Mouse (Mus musculus) limb, embryonic 14.5 days (tissue): ENCODE data around the gene Comp. TPM values are rescaled to one million over a fixed set of nuclear protein-coding genes. Genes with fewer than 3 reads are reported as not detected.
A peak's percentile ranks its signal among the peaks of the same experiment; 100 is the strongest.

ENCODE experiments used
- ATAC-seq: fragments of 200-750 bp; cut with Nextera tagmentation; 2 replicates; pipeline ENCODE4 v1.8.0; 2017; ENCODE audit warnings: low read depth, moderate number of reproducible peaks, moderate TSS enrichment; ENCODE audit not compliant: low FRiP score
- DNase-seq: peaks from one replicate; pipeline ENCODE4 v3.0.0-alpha.2; 2015; ENCODE audit warnings: low spot score
- H3K27ac ChIP-seq: fragments of 300-500 bp; sonication (generic); replicated peaks from 2 replicates; pipeline ENCODE4 v1.5.1; 2014; ENCODE audit warnings: low read depth, mild to moderate bottlenecking, low read length, moderate library complexity, mixed read lengths
- H3K27me3 ChIP-seq: fragments of 300-500 bp; sonication (generic); 2 replicates; pipeline ENCODE4 v1.6.1; 2014; ENCODE audit warnings: low read length, mixed read lengths; ENCODE audit not compliant: control insufficient read depth, insufficient read depth
- H3K36me3 ChIP-seq: fragments of 300-500 bp; sonication (generic); 2 replicates; pipeline ENCODE4 v1.6.1; 2014; ENCODE audit warnings: mild to moderate bottlenecking, low read length, moderate library complexity, mixed read lengths; ENCODE audit not compliant: control insufficient read depth, insufficient read depth
- H3K4me1 ChIP-seq: fragments of 300-500 bp; sonication (generic); 2 replicates; pipeline ENCODE4 v1.6.1; 2014; ENCODE audit warnings: antibody characterized with exemption, low read length, mixed read lengths; ENCODE audit not compliant: control insufficient read depth, insufficient read depth
- H3K4me2 ChIP-seq: fragments of 300-500 bp; sonication (generic); replicated peaks from 2 replicates; pipeline ENCODE4 v1.6.1; 2014; ENCODE audit warnings: low read depth, mild to moderate bottlenecking, low read length, moderate library complexity; ENCODE audit not compliant: severe bottlenecking
- H3K4me3 ChIP-seq: fragments of 300-500 bp; sonication (generic); replicated peaks from 2 replicates; pipeline ENCODE4 v1.5.1; 2014; ENCODE audit warnings: low read length
- H3K9ac ChIP-seq: fragments of 300-500 bp; sonication (generic); 2 replicates; pipeline ENCODE4 v1.6.1; 2014; ENCODE audit warnings: mild to moderate bottlenecking, low read depth, low read length, moderate library complexity; ENCODE audit not compliant: severe bottlenecking
- H3K9me3 ChIP-seq: fragments of 300-500 bp; sonication (generic); 2 replicates; pipeline ENCODE4 v1.6.1; 2016; ENCODE audit warnings: low read length; ENCODE audit not compliant: control insufficient read depth
- POLR2A ChIP-seq: fragments of 200-500 bp; IDR thresholded peaks from 2 replicates; pipeline ENCODE4 v1.8.0; 2012; ENCODE audit warnings: inconsistent platforms, mild to moderate bottlenecking, moderate library complexity, borderline replicate concordance; ENCODE audit not compliant: insufficient read depth, insufficient read length; ENCODE audit errors: extremely low read depth
- WGBS: fragments of 180-500 bp; shearing (Covaris S2); extraction: QIAGEN DNeasy Blood & Tissue Kit; methylation state at CpG from one replicate; pipeline ENCODE4 v1.1.7; 2014; 5-methylcytosine and 5-hydroxymethylcytosine counted together
- polyA plus RNA-seq, 2 experiments: library from polyadenylated mRNA; depleted of rRNA in 1 of 2; stranded (reverse) in 1 of 2; unstranded in 1 of 2; fragments of >200 nt; fragmentation: Nextera tagmentation in 1 of 2; extraction: Ambion mirVana in 1 of 2; gene quantifications; 2 replicates each; pipeline versions ENCODE4 v1.2.1 to v1.2.3; 2012 to 2014

The Comp gene
- polyA plus RNA-seq, 2 experiments: 46.3 to 136 TPM

DNA sequence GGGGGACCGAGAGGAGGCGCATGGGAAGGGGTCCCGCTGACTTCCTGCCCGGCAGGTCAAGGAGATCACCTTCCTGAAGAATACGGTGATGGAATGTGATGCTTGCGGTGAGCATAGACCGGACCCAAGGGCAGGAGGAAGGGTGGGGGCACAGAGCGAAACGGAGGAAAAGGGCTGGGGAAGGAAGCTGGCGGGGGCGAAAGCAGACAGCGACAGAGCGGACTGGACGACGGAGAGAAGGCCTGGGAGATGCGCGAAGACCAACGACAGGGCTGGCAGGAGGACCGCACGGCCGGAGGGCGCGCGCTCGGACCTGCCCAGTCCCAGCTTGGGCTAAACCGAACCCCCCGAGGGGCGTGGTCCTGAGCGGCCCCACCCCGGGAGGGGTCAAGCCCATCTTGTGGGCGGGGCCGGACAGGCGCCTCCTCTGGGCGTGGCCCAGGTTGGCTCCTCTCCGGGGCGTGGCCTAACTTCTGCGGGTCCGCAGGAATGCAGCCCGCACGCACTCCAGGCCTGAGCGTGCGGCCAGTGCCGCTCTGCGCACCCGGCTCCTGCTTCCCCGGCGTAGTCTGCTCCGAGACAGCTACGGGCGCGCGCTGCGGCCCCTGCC lies 1.1 kb downstream of the Comp start:
- H3K36me3 ChIP-seq: no peaks in the 10 kb centered on the region
- H3K4me2 ChIP-seq: peak overlapping the region; percentile 49
- H3K9me3 ChIP-seq: no peaks in the 10 kb centered on the region
- H3K4me1 ChIP-seq: peaks cover 36% of the 10 kb centered on the region
- WGBS: 2% methylated on average over 42 of the region's 53 CpGs
- H3K4me3 ChIP-seq: peak overlapping the region; percentile 38
- TF ChIP-seq POLR2A: no peak
- ATAC-seq: peak; percentile 66
- H3K27ac ChIP-seq: no peak overlapping the region
- peak; percentile 72 for DNase-seq
- H3K27me3 ChIP-seq: peaks cover 59% of the 10 kb centered on the region
- peak overlapping the region; percentile 18; the same call in 1 of the 2 replicates for H3K9ac ChIP-seq

DNA sequence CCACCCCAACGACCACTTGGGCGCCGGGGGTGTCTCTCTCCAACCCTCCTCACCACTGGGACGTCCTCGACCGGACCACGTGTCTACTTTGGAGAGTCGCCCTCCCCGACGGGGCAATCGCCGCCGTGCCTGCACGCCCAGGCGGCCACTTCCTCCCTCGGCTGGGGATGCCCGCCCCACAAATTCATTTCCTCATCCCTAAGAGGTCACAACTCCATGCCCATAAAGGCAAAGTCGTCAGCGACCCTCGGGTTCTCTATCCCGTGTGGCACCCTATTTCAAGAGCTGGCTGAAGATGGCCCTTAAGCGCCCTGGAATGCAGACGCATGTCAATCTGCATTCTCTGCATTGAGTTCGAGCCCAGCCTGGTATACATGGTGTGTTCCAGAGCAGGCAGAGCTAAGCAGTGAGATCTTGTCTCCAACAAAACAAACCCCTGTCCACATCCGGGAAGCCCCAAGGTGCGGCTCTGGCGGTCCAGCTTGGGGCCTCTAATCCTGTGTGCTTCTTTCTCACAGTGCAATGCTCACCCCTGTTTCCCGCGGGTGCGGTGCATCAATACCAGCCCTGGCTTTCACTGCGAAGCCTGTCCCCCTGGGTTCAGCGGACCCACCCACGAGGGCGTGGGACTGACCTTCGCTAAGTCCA lies 2.0 kb downstream of the Comp start:
- 8% methylated on average over 35 of the region's 35 CpGs for WGBS
- Histone ChIP-seq H3K36me3 (no peaks in the 10 kb centered on the region), H3K9me3 (no peaks in the 10 kb centered on the region), H3K4me3 (peak overlapping the region; percentile 38), H3K27ac (no peak overlapping the region), H3K4me1 (peaks cover 36% of the 10 kb centered on the region), H3K4me2 (peak overlapping the region; percentile 49), H3K27me3 (peaks cover 59% of the 10 kb centered on the region), H3K9ac (no peak overlapping the region)
- no peak for ATAC-seq
- DNase-seq: no peak
- no peak for TF ChIP-seq POLR2A

DNA sequence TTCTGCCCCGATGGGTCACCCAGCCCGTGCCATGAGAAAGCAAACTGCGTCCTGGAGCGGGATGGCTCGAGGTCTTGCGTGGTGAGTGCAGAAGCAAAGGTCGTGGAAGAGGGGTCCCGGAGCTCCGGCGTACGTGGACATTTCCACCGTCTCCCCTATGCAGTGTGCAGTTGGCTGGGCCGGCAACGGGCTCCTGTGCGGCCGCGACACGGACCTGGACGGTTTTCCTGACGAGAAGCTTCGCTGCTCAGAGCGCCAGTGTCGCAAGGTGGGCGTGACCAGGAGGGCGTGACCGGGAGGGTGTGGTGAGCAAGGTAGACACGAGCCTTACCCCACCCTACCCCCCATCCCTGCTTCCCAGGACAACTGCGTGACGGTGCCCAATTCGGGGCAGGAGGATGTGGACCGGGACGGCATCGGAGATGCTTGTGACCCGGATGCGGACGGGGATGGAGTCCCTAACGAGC lies 3.0 kb downstream of the Comp start:
- DNase-seq (no peak), ATAC-seq (no peak)
- peaks cover 59% of the 10 kb centered on the region for H3K27me3 ChIP-seq
- peaks cover 36% of the 10 kb centered on the region for H3K4me1 ChIP-seq
- peak overlapping the region; percentile 21 for H3K4me3 ChIP-seq
- TF ChIP-seq POLR2A: no peak
- H3K9me3 ChIP-seq: no peaks in the 10 kb centered on the region
- 8% methylated on average over 37 of the region's 37 CpGs for WGBS
- H3K27ac ChIP-seq: no peak overlapping the region
- H3K4me2 ChIP-seq: peak overlapping the region; percentile 26
- no peaks in the 10 kb centered on the region for H3K36me3 ChIP-seq
- H3K9ac ChIP-seq: no peak overlapping the region

- no peak for TF ChIP-seq POLR2A
- 16% methylated on average over 15 of the region's 15 CpGs for WGBS
- DNase-seq: no peak
- peaks cover 30% of the 10 kb centered on the region for H3K4me1 ChIP-seq
- no peak overlapping the region for H3K27ac ChIP-seq
- no peak overlapping the region for H3K9ac ChIP-seq
- no peak overlapping the region for H3K4me3 ChIP-seq
- no peak for ATAC-seq
- H3K36me3 ChIP-seq: no peaks in the 10 kb centered on the region
- peaks cover 59% of the 10 kb centered on the region for H3K27me3 ChIP-seq
- H3K4me2 ChIP-seq: no peak overlapping the region
- H3K9me3 ChIP-seq: no peaks in the 10 kb centered on the region
These were observed 3.7 kb downstream of the Comp start for GRCm38 (mm10) chr8:70377049-70377448.

GRCm38 (mm10) chr8:70380069-70380468 lies 6.7 kb downstream of the Comp start:
- no peak overlapping the region for H3K4me2 ChIP-seq
- ATAC-seq: no peak

More at GRCm38 (mm10) chr8:70380069-70380468, 6.7 kb downstream of the Comp start:
- no peak for DNase-seq
- Histone ChIP-seq H3K27me3 (peaks cover 29% of the 10 kb centered on the region), H3K36me3 (peaks cover 9% of the 10 kb centered on the region), H3K4me1 (peaks cover 8% of the 10 kb centered on the region; the same call in 1 of the 2 replicates), H3K9ac (no peak overlapping the region), H3K9me3 (no peaks in the 10 kb centered on the region), H3K27ac (no peak overlapping the region), H3K4me3 (no peak overlapping the region)
- TF ChIP-seq POLR2A: no peak
- WGBS: 80% methylated on average over 12 of the region's 12 CpGs
